Mouse (Mus musculus) cerebellum, adult 2 months (tissue): Measurements from ENCODE around the gene Gm17651. TPM values are rescaled to one million over a fixed set of nuclear protein-coding genes. Genes with fewer than 3 reads are reported as not detected.

Experiments
- DNase-seq, 2 experiments: peaks; one replicate each; pipeline ENCODE4 v3.0.0; 2021
- H3K27ac ChIP-seq: fragments of 200-500 bp; 2 replicates; pipeline ENCODE4 v1.5.1; 2012; ENCODE audit warnings: low read length, control low read depth, inconsistent platforms; ENCODE audit not compliant: insufficient read depth
- H3K27me3 ChIP-seq: fragments of 200-500 bp; 2 replicates; pipeline ENCODE4 v1.6.1; 2012; ENCODE audit warnings: inconsistent platforms, mild to moderate bottlenecking, low read length, moderate library complexity; ENCODE audit not compliant: control insufficient read depth, insufficient read depth
- H3K4me1 ChIP-seq: fragments of 200-500 bp; 2 replicates; pipeline ENCODE4 v1.6.1; 2011; ENCODE audit warnings: low read length; ENCODE audit not compliant: control insufficient read depth, insufficient read depth
- H3K4me3 ChIP-seq: fragments of 200-500 bp; replicated peaks from 2 replicates; pipeline ENCODE3; 2011; ENCODE audit warnings: mild to moderate bottlenecking, low read depth, low read length, control low read depth; ENCODE audit not compliant: insufficient read depth
- CTCF ChIP-seq: fragments of 200-500 bp; IDR thresholded peaks from 2 replicates; pipeline ENCODE4 v1.5.1; 2011; ENCODE audit warnings: low read depth, mild to moderate bottlenecking, control low read depth, low read length, moderate library complexity, borderline replicate concordance; ENCODE audit not compliant: insufficient read depth
- POLR2A ChIP-seq: fragments of 200-500 bp; IDR thresholded peaks from 2 replicates; pipeline ENCODE4 v1.6.1; 2011; ENCODE audit warnings: low read length, control low read depth, borderline replicate concordance; ENCODE audit not compliant: insufficient read depth
- WGBS: fragments of 180-500 bp; shearing (Covaris S2); methylation state at CpG from one replicate; pipeline ENCODE4 v1.1.7; 2018; 5-methylcytosine and 5-hydroxymethylcytosine counted together
- polyA plus RNA-seq: library from polyadenylated mRNA; depleted of rRNA; stranded (reverse); fragments of >200 nt; gene quantifications from 2 replicates; pipeline ENCODE4 v1.2.3, GENCODE M21; 2012

The Gm17651 gene
- polyA plus RNA-seq, 1 experiment: not detected

GRCm38 (mm10) chr3:97657655-97658411 lies 16.7 kb downstream of the Gm17651 start, which contains the start of gene Prkab2:
Gene Prkab2, plus strand, starts transcription at chr3:97658193.
- WGBS: under 1% methylated on average over 51 of the region's 51 CpGs

GRCm38 (mm10) chr3:97654901-97655300 lies 19.6 kb downstream of the Gm17651 start:
- TF ChIP-seq POLR2A (no peak), CTCF (peak; percentile 22; the same call in 1 of the 2 replicates)
- whole genome bisulfite sequencing: 83% methylated on average over 8 of the region's 8 CpGs
- no peak for DNase-seq

More at GRCm38 (mm10) chr3:97657655-97658411, 16.7 kb downstream of the Gm17651 start, which contains the start of gene Prkab2:
- peak; percentile 98 for DNase-seq
- Histone ChIP-seq H3K4me3 (peak within 1 kb of the TSS; percentile 98), H3K4me1 (no peaks in the 10 kb centered on the region; the same call in 1 of the 2 replicates), H3K27ac (peak within 1 kb of the TSS; percentile 80), H3K27me3 (no peaks in the 10 kb centered on the region)
- peak; percentile 85 for TF ChIP-seq POLR2A
- no peak for TF ChIP-seq CTCF

DNA sequence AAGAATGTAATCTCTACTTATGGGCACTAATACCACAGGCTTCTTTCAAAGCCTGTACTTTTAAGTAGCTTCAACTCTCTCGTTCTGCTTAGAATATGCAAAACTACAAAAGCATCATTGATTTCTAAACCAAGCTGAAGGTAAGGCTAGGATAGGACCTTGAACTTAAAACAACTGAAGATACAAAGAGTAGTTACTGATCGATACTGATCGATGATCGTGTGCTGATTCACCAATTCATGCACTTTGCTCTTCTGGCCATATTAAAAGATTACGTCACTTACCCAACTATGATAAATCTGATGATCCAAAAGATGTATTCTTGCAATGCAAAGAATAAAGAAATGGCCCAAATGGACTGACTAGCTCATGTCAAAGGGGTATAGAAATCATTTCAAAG lies 20.7 kb downstream of the Gm17651 start:
- 93% methylated on average over 5 of the region's 5 CpGs for WGBS
- Histone ChIP-seq H3K27me3 (no peaks in the 10 kb centered on the region), H3K27ac (no peak overlapping the region), H3K4me1 (no peaks in the 10 kb centered on the region), H3K4me3 (no peak overlapping the region)
- no peak for TF ChIP-seq CTCF
- no peak for TF ChIP-seq POLR2A
- no peak for DNase-seq

More at GRCm38 (mm10) chr3:97654901-97655300, 19.6 kb downstream of the Gm17651 start:
- Histone ChIP-seq H3K27ac (no peak overlapping the region), H3K4me3 (no peak overlapping the region), H3K27me3 (no peaks in the 10 kb centered on the region), H3K4me1 (no peaks in the 10 kb centered on the region; the same call in 1 of the 2 replicates)

GRCm38 (mm10) chr3:97651604-97652003 lies 22.9 kb downstream of the Gm17651 start:
- TF ChIP-seq POLR2A (no peak), CTCF (no peak)
- H3K4me1 ChIP-seq: no peaks in the 10 kb centered on the region
- 83% methylated on average over 10 of the region's 10 CpGs for WGBS

GRCm38 (mm10) chr3:97649469-97649868 lies 25.0 kb downstream of the Gm17651 start:
- Histone ChIP-seq H3K27me3 (no peaks in the 10 kb centered on the region), H3K27ac (no peak overlapping the region), H3K4me1 (no peaks in the 10 kb centered on the region), H3K4me3 (no peak overlapping the region)
- TF ChIP-seq CTCF: no peak
- no peak for TF ChIP-seq POLR2A
- DNase-seq: no peak
- 75% methylated on average over 6 of the region's 6 CpGs for WGBS

More at GRCm38 (mm10) chr3:97651604-97652003, 22.9 kb downstream of the Gm17651 start:
- Histone ChIP-seq H3K4me3 (no peak overlapping the region), H3K27me3 (no peaks in the 10 kb centered on the region), H3K27ac (no peak overlapping the region)
- DNase-seq: no peak

- TF ChIP-seq POLR2A (no peak), CTCF (no peak)
- DNase-seq: no peak
- no peak overlapping the region for H3K27ac ChIP-seq
- H3K27me3 ChIP-seq: no peaks in the 10 kb centered on the region
- no peak overlapping the region for H3K4me3 ChIP-seq
- 77% methylated on average over 3 of the region's 3 CpGs for WGBS
- no peaks in the 10 kb centered on the region for H3K4me1 ChIP-seq
These were observed 25.5 kb downstream of the Gm17651 start for GRCm38 (mm10) chr3:97649022-97649421.

GRCm38 (mm10) chr3:97648518-97648917 lies 26.0 kb downstream of the Gm17651 start:
- H3K27ac ChIP-seq: no peak overlapping the region
- H3K27me3 ChIP-seq: no peaks in the 10 kb centered on the region
- DNase-seq: no peak
- H3K4me1 ChIP-seq: no peaks in the 10 kb centered on the region
- TF ChIP-seq CTCF (no peak), POLR2A (no peak)
- 28% methylated on average over 1 of the region's 1 CpGs for WGBS
- no peak overlapping the region for H3K4me3 ChIP-seq

DNA sequence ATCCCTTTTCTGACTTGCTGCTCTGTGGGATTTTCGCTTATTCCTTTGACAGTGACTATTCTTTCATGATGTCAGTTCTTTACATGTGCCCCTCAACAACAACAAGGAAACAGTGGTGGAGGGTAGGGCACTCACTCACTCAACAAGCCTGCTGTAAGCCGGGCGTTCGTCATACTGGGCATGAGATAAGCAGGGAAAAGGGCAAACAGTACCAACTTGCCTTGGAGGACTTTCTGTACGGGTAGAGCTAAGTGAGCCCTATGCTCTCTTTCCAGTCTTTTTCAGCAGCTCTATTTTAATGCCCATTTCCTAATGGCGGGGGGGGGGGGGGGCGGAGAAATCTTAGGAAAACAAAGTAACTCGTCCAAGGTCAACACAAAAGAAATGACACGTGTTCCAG lies 32.5 kb downstream of the Gm17651 start:
- WGBS: 89% methylated on average over 9 of the region's 9 CpGs
- DNase-seq: no peak
- Histone ChIP-seq H3K27me3 (no peaks in the 10 kb centered on the region), H3K27ac (no peak overlapping the region), H3K4me3 (no peak overlapping the region), H3K4me1 (no peaks in the 10 kb centered on the region)
- no peak for TF ChIP-seq CTCF
- no peak for TF ChIP-seq POLR2A

GRCm38 (mm10) chr3:97641396-97641795 lies 33.1 kb downstream of the Gm17651 start:
- Histone ChIP-seq H3K4me3 (no peak overlapping the region), H3K27me3 (no peaks in the 10 kb centered on the region), H3K27ac (no peak overlapping the region), H3K4me1 (no peaks in the 10 kb centered on the region)
- 83% methylated on average over 4 of the region's 4 CpGs for WGBS
- no peak for DNase-seq
- TF ChIP-seq CTCF (no peak), POLR2A (no peak)
